Mouse (Mus musculus): Measurements from ENCODE around the gene Icmt. TPM values are rescaled to one million over a fixed set of nuclear protein-coding genes. Genes with fewer than 3 reads are reported as not detected.

Gene Icmt
- polyA plus RNA-seq, 1 experiment from 2014 or later: 16.9 TPM

GRCm38 (mm10) chr4:152315498-152316213 is 18.6 kb downstream of the Icmt start:
- peaks cover 5% of the 10 kb centered on the region; the same call in 1 of the 2 replicates for H3K4me1 ChIP-seq (ENCODE audit: insufficient read depth, low read depth, low read length)
- no peaks in the 10 kb centered on the region for H3K36me3 ChIP-seq (ENCODE audit: insufficient read depth, low read length)
- 1% methylated on average over 42 of the region's 43 CpGs for WGBS
- peaks cover 43% of the 10 kb centered on the region for H3K27me3 ChIP-seq (replicated peaks; ENCODE audit: insufficient read depth, low read length)
- H3K9me3 ChIP-seq (ENCODE audit: low read length): no peaks in the 10 kb centered on the region
- TF ChIP-seq EP300 (IDR thresholded peaks at IDR 0.05): no peak
- no peak for TF ChIP-seq CTCF (IDR thresholded peaks at IDR 0.05)
- ATAC-seq (0 out of 2 replicates have a peak, but pooled peaks have one; percentile 13), DNase-seq (ENCODE audit: low spot score) (no peak)
- H3K27ac ChIP-seq (ENCODE audit: low read length): no peak overlapping the region
- no peak overlapping the region for H3K4me3 ChIP-seq (ENCODE audit: low read depth, low read length)
- no peak overlapping the region for H3K9ac ChIP-seq (replicated peaks; ENCODE audit: low read depth)
- peak overlapping the region; percentile 25 for H3K4me2 ChIP-seq (replicated peaks; ENCODE audit: low read depth, low read length)

DNA sequence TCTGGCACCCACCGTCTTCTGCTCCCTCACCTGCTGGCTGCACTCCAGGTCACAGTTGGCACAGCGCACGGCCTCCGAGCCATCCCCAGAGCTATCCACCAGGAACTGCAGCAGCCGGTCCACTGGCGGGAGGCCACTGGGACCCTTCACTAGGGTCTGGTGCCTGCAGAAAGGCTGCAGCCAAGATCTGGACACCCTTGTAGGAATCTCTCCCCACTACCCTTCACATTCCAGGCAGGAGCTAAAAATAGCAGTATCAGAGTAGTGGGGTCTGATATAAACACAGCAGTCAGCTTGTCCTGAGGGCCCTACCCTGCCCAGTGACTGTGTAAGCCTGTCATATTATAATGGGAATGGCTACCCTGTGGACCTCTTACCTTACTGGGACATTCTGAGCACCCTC is 20.6 kb downstream of the Icmt start:
- H3K27me3 ChIP-seq (replicated peaks; ENCODE audit: insufficient read depth, low read length): peaks cover 40% of the 10 kb centered on the region
- peaks cover 5% of the 10 kb centered on the region; the same call in 1 of the 2 replicates for H3K4me1 ChIP-seq (ENCODE audit: insufficient read depth, low read depth, low read length)
- DNase-seq (ENCODE audit: low spot score) (no peak), ATAC-seq (no peak)
- WGBS: 43% methylated on average over 6 of the region's 6 CpGs
- no peak overlapping the region for H3K9ac ChIP-seq (replicated peaks; ENCODE audit: low read depth)
- no peaks in the 10 kb centered on the region for H3K36me3 ChIP-seq (ENCODE audit: insufficient read depth, low read length)
- no peaks in the 10 kb centered on the region for H3K9me3 ChIP-seq (ENCODE audit: low read length)
- H3K4me3 ChIP-seq (ENCODE audit: low read depth, low read length): no peak overlapping the region
- H3K4me2 ChIP-seq (replicated peaks; ENCODE audit: low read depth, low read length): no peak overlapping the region
- no peak for TF ChIP-seq CTCF (IDR thresholded peaks at IDR 0.05)
- TF ChIP-seq EP300 (IDR thresholded peaks at IDR 0.05): no peak
- no peak overlapping the region for H3K27ac ChIP-seq (ENCODE audit: low read length)

DNA sequence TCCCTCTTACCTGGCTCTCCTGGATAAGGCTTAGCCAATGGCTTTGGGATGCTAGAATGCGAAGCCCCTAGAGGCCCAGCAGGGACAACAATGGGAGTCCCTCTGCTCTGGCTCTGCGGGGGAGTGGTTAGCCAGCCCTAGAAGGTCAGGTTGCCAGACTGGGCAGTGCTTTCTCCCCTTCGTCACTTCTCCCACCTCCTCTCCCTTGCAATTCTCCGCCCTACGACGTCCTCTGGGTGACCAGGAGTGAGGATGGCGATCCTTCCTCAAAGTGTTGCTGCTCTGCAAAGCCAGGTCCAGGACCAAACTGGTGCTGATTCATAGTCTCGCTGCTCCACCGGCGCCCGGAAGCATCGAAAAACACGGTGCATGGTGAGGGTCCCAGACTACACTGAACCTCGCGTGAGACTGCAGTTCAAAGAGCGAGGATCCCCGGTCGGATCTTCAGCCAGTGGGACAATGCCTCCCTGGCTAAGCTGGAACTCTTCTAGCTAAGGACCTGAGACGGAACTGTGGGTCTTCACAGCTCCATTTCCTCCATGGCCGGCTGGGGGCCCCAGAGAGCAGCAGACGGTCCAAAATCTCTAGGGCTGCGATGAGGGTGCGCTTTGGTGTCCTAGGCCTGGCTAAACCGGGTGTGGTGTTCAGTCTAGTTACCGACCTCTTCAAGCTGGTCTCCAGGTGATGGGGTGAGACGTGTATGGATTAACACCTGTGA is 21.6 kb downstream of the Icmt start, which contains the start of gene Rnf207:
Rnf207 (minus strand) TSS at position 477 of the 718 bp plus-strand sequence.
- Histone ChIP-seq H3K4me1 (ENCODE audit: insufficient read depth, low read depth, low read length) (peaks cover 5% of the 10 kb centered on the region; the same call in 1 of the 2 replicates), H3K9me3 (ENCODE audit: low read length) (no peaks in the 10 kb centered on the region), H3K27me3 (replicated peaks; ENCODE audit: insufficient read depth, low read length) (peaks cover 37% of the 10 kb centered on the region), H3K4me3 (ENCODE audit: low read depth, low read length) (peak within 1 kb of the TSS; percentile 8; the same call in 1 of the 2 replicates), H3K9ac (replicated peaks; ENCODE audit: low read depth) (no peak within 1 kb of the TSS), H3K27ac (ENCODE audit: low read length) (no peak within 1 kb of the TSS), H3K4me2 (replicated peaks; ENCODE audit: low read depth, low read length) (peak within 1 kb of the TSS; percentile 39; the same call in 1 of the 2 replicates), H3K36me3 (ENCODE audit: insufficient read depth, low read length) (no peaks in the 10 kb centered on the region)
- peak; percentile 72 for TF ChIP-seq CTCF (IDR thresholded peaks at IDR 0.05)
- TF ChIP-seq EP300 (IDR thresholded peaks at IDR 0.05): no peak
- DNase-seq (ENCODE audit: low spot score): peak; percentile 47
- WGBS: 3% methylated on average over 25 of the region's 26 CpGs
- ATAC-seq: peak; percentile 46

DNA sequence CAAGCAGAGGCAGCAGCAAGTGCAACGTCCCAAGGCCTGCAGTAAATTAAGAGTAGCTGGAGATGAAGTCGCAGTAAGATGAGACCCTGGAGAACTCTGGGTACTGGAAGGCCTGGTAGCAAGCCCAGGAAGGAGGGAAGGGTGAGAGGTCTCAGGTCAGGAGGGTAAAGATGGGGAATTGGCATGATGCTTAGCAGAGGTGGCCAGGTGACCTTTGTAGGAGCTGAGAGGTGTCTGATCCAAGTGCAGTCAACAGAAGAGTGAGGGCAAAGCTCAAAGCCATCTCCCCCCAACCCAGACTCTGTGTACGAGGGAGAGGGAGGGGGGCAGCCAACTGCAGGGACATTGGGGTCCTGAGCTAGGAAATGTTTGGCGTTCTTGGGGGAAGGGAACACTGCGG is 24.4 kb downstream of the Icmt start:
- H3K27ac ChIP-seq (ENCODE audit: low read length): no peak overlapping the region
- 47% methylated on average over 5 of the region's 5 CpGs for WGBS
- H3K4me1 ChIP-seq (ENCODE audit: insufficient read depth, low read depth, low read length): peaks cover 7% of the 10 kb centered on the region; the same call in 1 of the 2 replicates
- no peaks in the 10 kb centered on the region for H3K9me3 ChIP-seq (ENCODE audit: low read length)
- no peak overlapping the region for H3K4me3 ChIP-seq (ENCODE audit: low read depth, low read length)
- H3K36me3 ChIP-seq (ENCODE audit: insufficient read depth, low read length): no peaks in the 10 kb centered on the region
- no peak for ATAC-seq
- DNase-seq (ENCODE audit: low spot score): no peak
- peaks cover 12% of the 10 kb centered on the region; the same call in 1 of the 2 replicates for H3K27me3 ChIP-seq (replicated peaks; ENCODE audit: insufficient read depth, low read length)
- no peak overlapping the region for H3K4me2 ChIP-seq (replicated peaks; ENCODE audit: low read depth, low read length)
- H3K9ac ChIP-seq (replicated peaks; ENCODE audit: low read depth): no peak overlapping the region
- no peak for TF ChIP-seq EP300 (IDR thresholded peaks at IDR 0.05)
- TF ChIP-seq CTCF (IDR thresholded peaks at IDR 0.05): no peak

GRCm38 (mm10) chr4:152324641-152325562 is 27.9 kb downstream of the Icmt start:
- peaks cover 8% of the 10 kb centered on the region; the same call in 1 of the 2 replicates for H3K36me3 ChIP-seq (ENCODE audit: insufficient read depth, low read length)
- no peaks in the 10 kb centered on the region for H3K9me3 ChIP-seq (ENCODE audit: low read length)
- no peak overlapping the region for H3K9ac ChIP-seq (replicated peaks; ENCODE audit: low read depth)
- peaks cover 7% of the 10 kb centered on the region for H3K4me1 ChIP-seq (ENCODE audit: insufficient read depth, low read depth, low read length)
- WGBS: 49% methylated on average over 16 of the region's 16 CpGs
- H3K4me2 ChIP-seq (replicated peaks; ENCODE audit: low read depth, low read length): peak overlapping the region; percentile 37
- no peaks in the 10 kb centered on the region for H3K27me3 ChIP-seq (replicated peaks; ENCODE audit: insufficient read depth, low read length)
- H3K4me3 ChIP-seq (ENCODE audit: low read depth, low read length): peak overlapping the region; percentile 87
- ATAC-seq (peak; percentile 12), DNase-seq (ENCODE audit: low spot score) (no peak)
- H3K27ac ChIP-seq (ENCODE audit: low read length): no peak overlapping the region
- TF ChIP-seq CTCF (IDR thresholded peaks at IDR 0.05) (no peak), EP300 (IDR thresholded peaks at IDR 0.05) (no peak)
